In the genomic region with DNA sequence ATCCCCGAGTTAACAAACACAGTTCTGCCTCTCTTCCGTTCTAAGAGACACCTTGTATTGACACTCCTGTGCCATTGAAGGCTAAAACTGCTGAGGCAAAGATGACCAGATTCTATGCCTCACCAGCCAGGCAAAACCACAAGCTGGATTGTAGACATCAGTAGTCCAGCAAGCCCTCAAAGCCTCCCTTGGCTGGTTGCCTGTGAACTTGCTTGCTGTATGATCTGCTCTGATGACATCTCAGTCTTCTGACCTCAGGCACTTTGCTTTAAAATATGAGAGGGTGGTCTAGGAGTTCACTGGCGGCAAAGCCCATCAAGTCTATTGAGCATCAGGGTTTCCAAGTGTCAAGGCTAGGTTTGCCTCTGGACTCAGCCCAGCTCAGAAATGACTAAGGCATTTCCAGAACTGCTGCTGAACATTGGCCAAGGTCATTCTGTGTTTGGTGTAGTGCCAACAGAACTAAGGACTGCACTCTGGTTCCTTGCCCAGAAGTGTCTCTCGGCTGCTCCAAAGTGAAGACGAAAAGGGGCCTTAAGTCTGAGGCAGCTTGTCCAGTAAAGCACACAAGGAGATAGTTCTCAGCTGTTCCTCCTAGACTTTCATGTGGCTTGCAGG, we compare ENCODE assay signal across 10 mouse cellular contexts.
A peak's percentile ranks its signal among the peaks of the same experiment; 100 is the strongest.
DNase-seq lines count a peak whose midpoint lies in the region; ATAC-seq and TF ChIP-seq lines count a peak whose summit lies in the region.
"Had no signal": no experiment of that assay in that cellular context is flagged by ENCODE, and none has a peak within 500 bp of the region (broad histone marks: within the 10 kb centered on the region; RNA-seq: fewer than 3 reads in every experiment).

No protein-coding gene starts in this region.

- 54% methylated on average over 5 of the region's 5 CpGs for WGBS in heart, postnatal 0 days

- H3K9me3 ChIP-seq in heart, postnatal 0 days (replicated peaks; ENCODE audit: control insufficient read depth, low read length): no peaks in the 10 kb centered on the region
- H3K9me3 ChIP-seq: embryonic facial prominence, embryonic 12.5 days; limb, embryonic 12.5 days had no signal

- no peak overlapping the region for H3K9ac ChIP-seq in heart, postnatal 0 days (replicated peaks; ENCODE audit: low read depth, low read length)
- H3K9ac ChIP-seq: embryonic facial prominence, embryonic 12.5 days; limb, embryonic 12.5 days had no signal

- H3K27me3 ChIP-seq in heart, postnatal 0 days (ENCODE audit: control insufficient read depth, insufficient read depth, low read length): no peaks in the 10 kb centered on the region
- H3K27me3 ChIP-seq: embryonic facial prominence, embryonic 12.5 days; limb, embryonic 12.5 days had no signal

- H3K36me3 ChIP-seq in heart, postnatal 0 days (replicated peaks; ENCODE audit: control insufficient read depth, insufficient read depth, low read length): no peaks in the 10 kb centered on the region
- H3K36me3 ChIP-seq: embryonic facial prominence, embryonic 12.5 days; limb, embryonic 12.5 days had no signal

- 0 out of 2 replicates have a peak, but pooled peaks cover 14% of the 10 kb centered on the region for H3K4me1 ChIP-seq in heart, postnatal 0 days (ENCODE audit: control insufficient read depth, insufficient read depth)
- H3K4me1 ChIP-seq: embryonic facial prominence, embryonic 12.5 days; limb, embryonic 12.5 days had no signal

- no peak overlapping the region for H3K4me2 ChIP-seq in heart, postnatal 0 days (ENCODE audit: low read depth, low read length)
- H3K4me2 ChIP-seq: embryonic facial prominence, embryonic 12.5 days; limb, embryonic 12.5 days had no signal

- peak; percentile 51; the same call in 1 of the 2 replicates for ATAC-seq in heart, postnatal 0 days (ENCODE audit: insufficient read depth, low read depth)
- no peak for ATAC-seq in megakaryocyte-erythroid progenitor cell, adult 5-6 weeks (replicated peaks; ENCODE audit: low FRiP score, low TSS enrichment, poor library complexity, severe bottlenecking)

- no peak for TF ChIP-seq EP300 in heart, postnatal 0 days (IDR thresholded peaks at IDR 0.05; ENCODE audit: low read depth)

- no peak for TF ChIP-seq CTCF in heart, postnatal 0 days (IDR thresholded peaks at IDR 0.05; ENCODE audit: low read depth)

- H3K4me3 ChIP-seq in heart, postnatal 0 days (ENCODE audit: low read depth, low read length): no peak overlapping the region
- H3K4me3 ChIP-seq: embryonic facial prominence, embryonic 12.5 days; limb, embryonic 12.5 days had no signal

- no peak overlapping the region for H3K27ac ChIP-seq in heart, postnatal 0 days (ENCODE audit: low read depth)
- H3K27ac ChIP-seq: embryonic facial prominence, embryonic 12.5 days; limb, embryonic 12.5 days had no signal

- DNase-seq in layer of hippocampus, postnatal 10 days (ENCODE audit: low spot score in 2 of 2): peak; percentile 26 to 46
- DNase-seq in layer of hippocampus, adult 9-10 months (ENCODE audit: low spot score): no peak
- DNase-seq in adrenal gland, postnatal 10 days: peak; percentile 90
- DNase-seq in heart, postnatal 0 days (ENCODE audit: low spot score): peak; percentile 58
- peak; percentile 86 for DNase-seq in lung, postnatal 10 days
- DNase-seq in embryo, embryonic 9.5 days (ENCODE audit: extremely low spot score): no peak
- no peak for DNase-seq in frontal cortex, postnatal 14 days (ENCODE audit: low spot score in 2 of 2)

Comparison
In these comparisons a context has a peak if more than half of its experiments do, and no peak if none do; other contexts are left out.
1. DNase-seq: peak in layer of hippocampus, postnatal 10 days (2 of 2), adrenal gland, postnatal 10 days (single experiment), heart, postnatal 0 days (single experiment) and lung, postnatal 10 days (single experiment); none in layer of hippocampus, adult 9-10 months (single experiment), embryo, embryonic 9.5 days (single experiment) and frontal cortex, postnatal 14 days (0 of 2).